Mouse (Mus musculus) common myeloid progenitor, adult 5-6 weeks (primary cell): ENCODE results near the gene Ift22. TPM values are rescaled to one million over a fixed set of nuclear protein-coding genes. Genes with fewer than 3 reads are reported as not detected.

Experiments
- ATAC-seq: replicated peaks from 2 replicates; pipeline ENCODE4 v1.8.0; 2016; ENCODE audit warnings: low read depth, mild to moderate bottlenecking, moderate TSS enrichment, inconsistent platforms; ENCODE audit not compliant: poor library complexity, severe bottlenecking
- total RNA-seq: library from RNA; stranded (forward); fragments of 200-1000, 187-1606 nt; gene quantifications from 2 replicates; pipeline ENCODE4 v1.2.3, GENCODE M21; 2017

Ift22 gene
- 3.8 and 15.0 TPM in 2 replicates for total RNA-seq

DNA sequence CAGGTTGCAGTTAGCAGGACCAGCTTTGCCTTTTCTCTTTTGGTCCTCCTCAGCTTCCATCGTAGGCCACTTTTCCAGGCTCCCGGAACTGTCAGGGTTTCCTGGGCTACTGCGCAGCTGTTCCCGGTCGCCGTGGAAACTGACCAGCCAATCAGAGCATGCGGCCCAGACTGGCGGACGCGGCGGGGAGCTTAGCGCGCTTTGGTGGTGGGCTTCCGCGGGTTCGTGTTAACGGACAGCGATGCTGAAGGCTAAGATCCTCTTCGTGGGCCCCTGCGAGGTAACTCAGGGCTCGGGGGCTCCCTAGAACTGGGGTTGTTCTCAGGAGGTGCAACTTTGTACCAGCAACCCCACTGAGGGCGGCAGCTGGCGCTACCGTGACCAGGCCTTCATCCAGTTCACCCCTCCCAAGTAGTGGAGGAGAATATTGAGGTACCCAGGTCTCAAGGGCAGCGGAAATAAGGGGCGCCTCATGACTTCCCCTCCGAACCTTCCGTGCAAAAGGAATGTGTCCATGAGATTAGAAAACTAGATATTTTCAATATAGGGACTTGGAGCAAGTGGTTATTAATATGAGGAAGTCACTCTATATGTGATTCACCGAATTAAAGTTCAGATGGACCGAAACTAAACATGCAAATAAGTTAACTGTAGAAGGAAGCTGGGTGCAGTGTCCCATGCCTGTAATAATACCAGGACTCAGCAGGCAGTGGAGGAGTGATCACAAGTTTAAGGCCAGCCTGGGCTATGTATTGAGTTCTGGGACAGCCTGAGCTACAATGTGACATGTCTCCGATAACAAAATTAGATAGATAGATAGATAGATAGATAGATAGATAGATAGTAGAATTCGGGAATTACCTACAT is at the start of gene Ift22:
Ift22 (plus strand) TSS at position 160 of the 867 bp plus-strand sequence.
- ATAC-seq = peak; percentile 96

DNA sequence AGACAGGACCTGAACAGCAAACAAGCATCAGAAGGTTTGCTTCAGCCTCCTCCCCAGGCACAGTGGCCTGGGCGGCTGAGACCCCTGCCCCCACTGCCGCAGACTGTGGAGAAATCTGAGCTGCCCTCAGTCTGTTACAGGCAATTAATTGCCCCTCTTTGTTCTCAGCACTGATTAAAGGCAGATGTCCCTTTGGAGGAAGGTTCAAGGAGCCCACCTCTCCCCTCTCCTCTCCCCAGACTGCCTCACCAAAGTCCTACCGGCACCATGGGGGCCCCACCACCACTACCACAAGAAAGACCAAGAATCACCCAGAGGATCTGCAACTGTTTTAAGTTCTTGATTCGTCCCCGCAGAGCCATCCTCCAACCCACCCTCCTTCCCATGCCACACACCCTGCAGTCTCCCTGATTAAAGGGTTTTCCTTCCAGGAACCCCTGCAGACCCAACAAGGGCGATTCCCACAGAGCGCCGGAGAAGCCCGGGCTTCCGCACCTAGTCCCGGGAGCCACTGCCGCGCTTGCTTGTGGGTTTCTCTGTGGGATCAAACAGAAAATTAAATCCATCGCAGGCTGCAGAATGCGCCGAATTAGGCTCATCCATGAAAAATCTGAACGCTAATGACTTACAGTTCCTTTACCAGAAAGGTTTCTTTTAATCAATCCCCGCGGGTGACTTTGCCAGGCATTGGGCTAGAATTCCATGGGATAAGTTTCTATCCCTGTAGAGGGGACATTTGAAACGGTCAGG is 46.6 kb upstream of the Ift22 start:
- ATAC-seq = no peak

DNA sequence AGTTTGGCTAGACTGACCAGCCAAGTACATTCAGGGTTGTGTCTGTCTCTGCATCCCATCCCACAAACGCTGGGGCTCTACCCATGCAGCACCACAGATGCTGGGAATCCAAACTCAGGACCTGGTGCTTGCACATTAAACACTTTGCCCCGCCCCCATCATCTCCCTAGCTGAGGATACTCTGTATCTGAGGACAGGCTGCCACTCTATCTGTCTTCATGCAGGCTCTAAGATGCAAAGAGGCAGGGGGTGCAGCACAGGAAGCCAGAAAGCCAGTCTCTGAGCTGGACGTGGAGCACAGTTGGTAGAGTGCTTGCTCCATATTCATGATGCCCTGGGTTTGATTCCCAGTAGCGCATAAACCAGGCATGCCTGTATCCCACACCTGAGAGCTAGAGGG is 45.1 kb upstream of the Ift22 start:
- no peak for ATAC-seq

DNA sequence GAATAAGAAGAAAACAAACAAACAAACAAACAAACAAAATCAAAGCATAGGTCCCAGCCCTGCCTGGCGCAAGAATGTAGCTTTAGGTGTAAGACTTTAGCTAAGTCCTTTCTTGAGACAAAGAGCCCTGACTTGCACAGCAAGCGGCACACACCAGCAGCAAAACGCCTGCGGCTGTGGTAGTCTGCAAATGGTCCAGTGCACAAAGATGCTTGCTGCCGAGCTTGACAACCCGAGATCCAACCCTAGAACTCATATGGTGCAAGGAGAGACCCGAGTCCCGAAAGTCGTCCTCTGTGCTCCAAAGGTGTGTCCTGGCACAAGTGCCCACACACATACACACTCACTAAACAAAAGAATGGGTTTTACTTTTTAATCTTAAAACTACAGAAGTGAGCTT is 44.7 kb upstream of the Ift22 start:
- no peak for ATAC-seq

DNA sequence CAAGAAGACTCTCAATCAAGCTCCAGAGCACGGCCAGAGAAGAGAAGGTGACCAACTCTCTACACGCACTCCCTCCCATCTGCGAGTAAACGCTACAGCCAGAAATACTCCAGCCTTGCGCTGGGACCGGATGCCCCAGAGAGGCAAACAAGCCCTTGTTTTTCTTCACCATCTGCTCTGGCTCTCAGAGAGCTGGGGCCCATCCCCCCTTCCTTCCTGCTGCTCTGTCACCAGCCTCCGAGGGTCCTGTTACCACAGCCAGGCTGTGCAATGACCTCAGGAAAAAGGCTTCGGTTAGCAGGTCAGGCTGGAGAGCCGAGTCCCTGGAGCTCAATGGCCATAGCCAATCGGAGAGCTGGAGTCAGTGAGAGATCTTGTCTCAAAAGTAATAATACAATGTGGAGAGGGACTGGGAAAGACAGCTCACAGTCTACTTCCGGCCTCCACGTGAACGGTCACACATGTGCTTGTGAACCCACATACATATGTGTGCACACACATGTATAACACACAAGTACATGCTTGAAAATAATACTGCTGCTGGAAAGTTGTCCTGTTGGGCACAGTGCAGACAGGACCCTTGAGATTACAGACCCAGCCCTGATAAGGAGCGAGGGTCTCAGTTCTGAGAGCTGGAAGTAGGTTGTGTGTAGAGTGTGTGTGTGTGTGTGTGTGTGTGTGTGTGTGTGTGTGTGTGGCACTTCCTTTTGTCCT is 43.8 kb upstream of the Ift22 start:
- peak; percentile 83 for ATAC-seq

DNA sequence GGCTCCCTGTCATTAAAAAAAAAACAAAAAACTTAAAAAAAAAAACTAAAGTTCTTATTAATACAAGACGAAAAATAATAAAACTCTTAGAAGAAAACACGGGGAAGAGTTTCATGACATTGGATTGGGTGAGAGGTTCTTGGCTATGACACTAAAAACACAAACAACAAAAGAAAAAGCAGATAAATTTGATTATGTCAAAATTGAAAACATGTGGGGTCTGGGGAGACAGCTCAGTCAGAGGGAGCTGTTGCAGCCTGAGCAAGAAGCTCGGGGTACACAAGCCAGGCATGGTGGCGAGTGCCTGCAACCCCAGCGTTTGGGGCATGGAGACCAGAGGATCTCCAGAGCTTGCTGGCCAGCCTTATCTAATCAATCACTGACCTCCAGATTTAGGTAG is 40.2 kb upstream of the Ift22 start:
- ATAC-seq = no peak

DNA sequence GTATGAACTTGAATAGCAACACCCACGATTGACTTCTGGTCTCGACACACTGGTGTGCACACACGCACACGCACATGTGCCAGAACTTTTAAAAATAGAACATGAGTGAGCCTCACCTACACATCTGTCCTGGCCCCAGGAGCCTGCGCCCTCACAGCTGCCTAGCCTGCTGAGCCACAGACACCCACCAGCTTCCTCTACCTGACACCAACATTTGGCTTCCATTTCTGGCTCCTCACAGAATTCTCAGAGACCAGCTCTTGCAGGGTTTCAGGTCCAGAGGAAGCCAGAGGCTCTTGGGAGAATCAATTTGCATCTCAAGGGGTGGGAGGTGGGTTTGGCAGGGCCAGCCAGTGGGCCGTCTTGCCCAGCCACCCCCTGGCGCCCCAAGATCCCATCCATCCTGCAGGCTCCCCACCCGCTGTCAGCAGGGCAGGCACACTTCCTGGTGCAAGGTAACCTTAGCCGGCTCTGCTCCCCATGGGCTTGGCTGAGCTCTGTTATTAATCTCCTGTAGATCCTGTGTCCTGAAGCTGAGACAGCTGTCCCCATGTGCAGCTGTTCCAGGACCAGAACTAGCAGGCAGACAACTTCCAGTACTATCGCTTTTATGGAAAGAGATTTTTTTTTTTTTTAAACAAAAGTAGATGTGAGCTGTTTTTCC is 38.4 kb upstream of the Ift22 start:
- no peak for ATAC-seq

DNA sequence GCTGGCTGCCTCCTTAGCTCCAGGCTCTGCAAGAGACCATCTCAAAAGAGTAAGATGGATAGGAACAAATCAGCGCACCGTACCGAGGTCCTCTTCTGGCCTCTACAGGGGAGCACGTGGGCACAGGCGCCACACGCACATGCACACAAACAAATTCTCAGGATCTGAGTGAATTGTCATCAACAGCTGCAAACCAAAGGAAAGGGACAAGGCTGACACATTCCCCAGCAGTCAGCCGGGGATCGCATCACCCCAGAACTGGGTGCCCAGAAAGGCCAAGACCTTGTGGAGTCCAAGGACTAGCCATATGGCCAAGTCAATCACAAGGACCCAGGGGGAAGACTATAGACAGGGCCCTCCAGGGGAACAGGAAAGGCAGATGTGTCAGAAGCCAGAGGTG is 35.5 kb upstream of the Ift22 start:
- no peak for ATAC-seq

DNA sequence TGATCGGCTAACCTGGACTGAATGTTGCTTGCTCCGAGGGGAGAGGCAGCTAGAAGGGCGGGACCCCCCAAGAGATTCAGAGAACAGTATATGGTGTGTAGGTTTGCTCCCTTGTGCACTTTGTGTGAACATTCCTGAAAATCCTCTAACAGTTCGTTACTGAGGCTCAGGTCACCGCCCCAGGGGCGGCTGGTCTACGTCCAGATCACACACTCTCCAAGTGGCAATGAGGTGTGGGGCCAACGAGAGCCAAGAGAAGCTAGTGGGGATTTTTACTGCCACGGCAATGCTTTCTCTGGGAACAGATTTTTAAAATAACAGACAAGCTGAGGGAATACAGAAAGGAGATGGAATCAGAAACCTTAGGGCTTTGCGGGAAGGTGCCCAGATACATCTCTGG is 33.7 kb upstream of the Ift22 start:
- ATAC-seq = no peak

DNA sequence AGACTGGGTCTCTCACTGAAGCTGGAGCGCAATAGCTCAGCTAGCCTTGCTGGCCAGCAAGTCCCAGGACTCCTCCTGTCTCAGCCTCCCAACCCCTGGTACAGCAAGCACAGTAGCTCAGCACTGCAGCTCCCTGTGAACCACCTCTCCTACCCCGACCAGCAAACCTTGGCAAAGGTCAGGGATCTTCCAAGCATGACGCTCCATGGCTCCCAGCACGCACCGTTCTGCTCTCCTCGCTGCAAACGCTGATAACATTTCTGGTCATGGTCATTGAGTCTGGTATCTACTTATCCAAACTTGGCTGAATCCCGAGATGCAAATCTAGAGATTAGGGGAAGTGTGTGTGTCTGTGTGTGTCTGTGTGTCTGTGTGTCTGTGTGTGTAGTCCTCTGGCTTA is 27.8 kb upstream of the Ift22 start:
- ATAC-seq = no peak

DNA sequence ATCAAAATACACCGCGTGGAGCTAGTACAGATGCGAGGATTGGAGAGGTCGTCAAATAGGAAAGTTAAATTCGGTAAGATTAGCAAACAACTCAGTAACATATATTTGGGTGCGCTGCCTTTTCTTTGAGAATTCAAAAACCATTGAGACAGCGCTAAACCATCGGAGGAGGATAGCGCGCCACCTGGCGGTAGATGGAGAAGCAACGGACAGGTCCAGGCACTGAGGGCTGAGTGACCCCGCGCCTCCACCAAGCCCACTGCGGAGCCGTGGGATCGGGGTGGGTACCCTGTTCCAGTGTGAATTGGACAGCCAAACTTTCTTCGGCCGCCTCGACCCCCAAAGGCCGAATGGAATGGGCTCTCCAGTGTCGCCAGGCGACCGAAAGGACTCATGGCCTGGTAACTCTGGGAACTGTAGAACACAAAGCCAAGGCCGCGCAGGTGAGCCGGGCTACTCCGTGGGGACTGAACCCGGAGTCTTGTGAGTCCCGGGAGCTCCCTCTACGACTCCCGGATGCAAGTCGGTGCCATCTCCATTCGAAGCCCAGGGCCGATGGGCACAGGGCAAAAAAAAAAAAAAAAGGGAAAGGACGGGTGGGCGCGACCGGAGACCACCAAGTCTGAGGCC is 26.5 kb upstream of the Ift22 start:
- ATAC-seq = peak; percentile 83

DNA sequence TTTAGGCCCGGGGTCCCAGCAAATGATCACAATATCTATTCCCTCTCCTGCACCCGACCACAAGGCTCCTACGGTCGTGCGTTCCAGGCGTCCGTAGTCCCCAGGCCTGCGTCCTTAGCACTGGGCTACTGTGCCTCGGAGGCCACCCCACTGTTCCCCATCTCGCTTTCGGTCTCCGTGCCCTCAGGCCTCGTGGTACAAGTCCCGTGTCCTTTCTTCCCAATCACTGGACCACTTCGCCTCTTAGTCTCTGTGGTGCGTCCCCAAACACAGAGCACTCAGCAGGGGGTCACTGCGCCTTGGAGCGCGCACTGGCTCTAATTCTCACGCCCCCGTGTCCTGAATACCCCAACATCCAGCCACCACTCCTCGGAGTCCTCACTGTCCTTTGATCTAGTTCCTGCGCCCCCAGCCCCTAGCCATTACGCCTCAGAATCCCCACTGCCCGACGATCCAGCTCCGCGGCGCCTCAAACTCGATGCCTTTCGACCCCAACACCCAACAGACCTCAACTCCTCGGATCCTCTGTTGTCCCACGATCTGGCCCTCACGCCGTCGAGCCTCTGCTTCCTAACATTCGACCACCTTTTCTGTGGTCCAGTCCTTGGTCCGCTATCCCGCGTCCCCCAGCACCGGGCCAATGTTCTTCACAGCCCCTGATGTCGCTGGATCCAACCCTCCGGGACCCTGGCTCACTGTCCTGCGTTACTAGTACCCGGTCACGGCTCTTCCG is 25.7 kb upstream of the Ift22 start:
- peak; percentile 34; the same call in 1 of the 2 replicates for ATAC-seq

DNA sequence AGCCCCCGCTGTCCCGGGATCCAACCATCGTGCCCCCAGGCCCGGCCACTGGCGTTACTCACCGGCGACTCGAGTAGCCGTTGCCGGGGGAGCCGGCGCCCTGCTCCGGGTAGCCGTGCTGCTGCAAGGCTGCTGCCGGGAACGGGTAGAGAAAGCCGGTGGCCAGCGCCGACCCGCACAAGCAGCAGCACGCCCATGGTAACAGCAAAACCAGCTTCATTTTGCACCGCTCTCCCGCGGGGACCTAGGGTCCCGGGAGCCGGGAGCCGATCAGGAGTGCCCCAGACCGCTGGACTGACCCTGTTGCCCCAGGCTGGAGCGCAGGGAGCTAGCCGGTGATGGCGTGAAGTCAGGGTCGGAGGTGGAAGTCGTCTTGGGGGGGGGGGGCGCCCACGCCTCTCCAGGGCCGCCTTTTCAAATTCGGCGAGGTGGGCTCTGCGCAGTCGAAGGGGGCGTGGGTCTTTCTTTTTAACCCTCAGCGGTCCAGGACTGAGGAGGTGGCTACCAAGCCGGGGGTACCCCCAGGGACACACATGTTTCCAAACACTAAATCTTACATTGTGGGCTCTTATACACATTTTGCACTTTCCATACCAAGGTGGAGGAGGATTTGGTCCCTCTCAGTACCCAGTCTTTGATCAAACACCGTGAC is 25.0 kb upstream of the Ift22 start, which contains the start of gene Col26a1:
Col26a1 (minus strand) TSS at position 422 of the 652 bp plus-strand sequence.
- ATAC-seq = no peak

DNA sequence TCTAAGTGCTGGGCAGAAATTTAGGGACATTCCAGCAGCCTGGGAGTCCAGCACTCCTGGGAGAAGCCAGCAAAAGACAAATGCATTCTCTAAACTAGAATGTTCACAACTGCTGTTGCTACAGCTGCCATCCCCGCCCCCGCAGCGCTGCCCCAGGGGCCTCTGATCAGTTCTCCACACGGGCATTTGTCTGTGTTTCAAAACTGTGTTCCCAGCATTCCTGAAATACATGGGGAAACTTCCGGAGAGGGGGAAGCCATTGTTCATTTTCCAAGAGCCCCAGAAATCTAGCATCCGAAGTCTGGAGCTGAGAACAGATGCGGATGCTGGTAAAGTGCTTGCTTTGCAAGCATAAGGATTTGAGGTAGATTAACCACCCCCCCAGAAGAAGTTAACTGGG is 21.0 kb upstream of the Ift22 start:
- no peak for ATAC-seq

DNA sequence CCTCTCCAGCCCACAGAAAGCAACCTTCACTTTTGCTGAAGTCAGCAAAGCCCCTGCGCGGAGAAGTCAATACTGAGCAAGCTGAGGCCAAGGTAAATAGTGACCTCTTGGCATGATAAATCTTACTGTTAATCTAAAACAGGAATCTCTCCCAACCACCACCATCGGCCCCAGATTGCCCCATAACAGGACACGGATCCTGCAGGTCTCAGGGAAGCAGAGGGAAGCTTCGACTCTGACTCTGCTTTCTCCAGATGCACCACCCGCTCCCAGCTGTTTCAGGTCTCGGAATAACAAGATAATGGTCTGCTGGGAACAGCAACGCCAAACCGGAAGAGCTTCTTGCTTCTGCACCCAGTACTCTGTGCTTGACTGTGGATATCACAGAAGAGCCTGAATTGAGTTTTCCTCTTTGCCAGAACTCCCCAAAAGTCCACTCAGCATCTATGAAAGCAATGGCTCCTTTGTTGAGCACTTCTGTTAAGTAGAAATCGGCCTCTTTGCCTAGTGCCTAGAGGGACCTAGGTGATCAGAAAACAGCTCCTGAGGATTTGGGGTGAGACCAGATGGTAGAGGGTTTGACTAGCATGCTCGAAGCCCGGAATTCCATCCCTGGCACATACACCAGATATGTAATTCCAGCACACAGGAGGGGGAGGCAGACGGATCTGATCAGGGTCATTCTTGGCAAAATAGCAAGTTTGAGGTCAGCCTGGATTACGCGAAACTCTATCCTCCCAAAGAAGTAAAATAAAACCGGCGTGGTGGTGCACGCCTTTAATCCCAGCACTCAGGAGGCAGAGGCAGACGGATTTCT is 19.2 kb upstream of the Ift22 start:
- ATAC-seq = no peak

DNA sequence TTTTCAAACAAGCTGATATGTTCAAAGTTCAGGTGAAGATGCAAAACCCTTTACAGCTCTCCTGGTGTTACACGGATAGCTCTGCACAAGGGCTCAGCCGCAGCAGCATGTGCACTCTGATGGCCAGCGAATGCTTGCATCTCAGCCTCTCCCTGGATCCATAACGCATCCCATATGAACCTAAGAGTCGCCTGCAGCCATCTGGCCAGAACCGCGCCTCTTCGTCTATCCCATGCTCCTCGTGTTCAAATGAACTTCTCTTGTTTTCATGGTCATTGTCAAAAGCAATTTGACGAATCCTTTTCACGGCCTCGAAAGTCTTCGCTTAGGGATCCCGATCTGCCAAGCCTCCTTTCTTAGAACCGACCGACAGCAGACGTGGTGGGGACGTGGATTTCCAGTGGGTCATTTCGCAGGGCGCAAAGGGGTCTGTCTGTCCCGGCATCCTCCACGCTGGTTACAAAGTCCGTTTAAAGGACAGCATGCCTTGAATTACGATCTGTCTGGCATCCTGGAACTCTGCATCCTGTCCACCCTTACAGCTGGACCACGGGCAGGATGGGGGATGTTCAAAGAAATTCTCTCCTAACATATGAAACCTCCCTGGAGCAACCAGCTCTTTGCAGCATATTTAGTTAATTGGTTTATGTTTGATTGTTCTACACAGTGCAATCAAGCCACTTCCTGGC is 13.0 kb upstream of the Ift22 start:
- ATAC-seq = no peak

DNA sequence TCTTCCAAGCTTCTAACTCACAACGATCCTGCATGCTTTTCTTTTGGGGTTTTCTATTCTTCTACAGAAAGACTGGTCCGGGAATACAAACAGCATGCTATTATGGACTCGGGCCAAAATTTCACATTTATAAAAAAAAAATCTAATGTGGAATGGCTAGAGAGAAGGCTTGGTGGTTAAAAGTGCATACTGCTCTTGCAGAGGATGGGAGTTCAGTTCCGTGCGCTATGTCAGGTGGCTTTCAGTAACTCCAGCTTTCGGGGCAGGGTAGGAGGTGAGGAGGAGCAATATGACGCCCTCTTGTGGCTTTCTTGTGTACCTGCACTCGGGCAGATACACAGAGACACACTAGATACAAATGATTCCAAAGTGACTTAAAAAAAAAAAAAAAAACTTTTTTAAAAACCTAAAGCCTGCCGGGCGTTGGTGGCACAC is 12.4 kb upstream of the Ift22 start:
- no peak for ATAC-seq
